ENCODE assay signal across 11 mouse cellular contexts in genomic region chr7:141121051-141121531, GRCm38 (mm10). TPM values are rescaled to one million over a fixed set of nuclear protein-coding genes. Genes with fewer than 3 reads are reported as not detected.
DNase-seq lines count a peak whose midpoint lies in the region; ATAC-seq and TF ChIP-seq lines count a peak whose summit lies in the region.
"Had no signal": no experiment of that assay in that cellular context is flagged by ENCODE, and none has a peak within 500 bp of the region (broad histone marks: within the 10 kb centered on the region; RNA-seq: fewer than 3 reads in every experiment).

No protein-coding gene starts in this region.

- TF ChIP-seq CTCF in forebrain, postnatal 0 days (IDR thresholded peaks at IDR 0.05; ENCODE audit: low read depth) = no peak
- TF ChIP-seq CTCF in cerebellum, adult 2 months (IDR thresholded peaks at IDR 0.05; ENCODE audit: borderline replicate concordance, insufficient read depth, low read depth, low read length) = no peak

- no peak for ATAC-seq in kidney, embryonic 14.5 days (ENCODE audit: low FRiP score, low TSS enrichment)
- ATAC-seq in intestine, embryonic 16.5 days = peak; percentile 65
- ATAC-seq in megakaryocyte progenitor cell, adult 5-6 weeks (replicated peaks; ENCODE audit: poor library complexity) = 0 out of 2 replicates have a peak, but pooled peaks have one; percentile 1
- no peak for ATAC-seq in forebrain, postnatal 0 days
- no peak for ATAC-seq in midbrain, embryonic 16.5 days

- TF ChIP-seq POLR2A in cerebellum, adult 2 months (IDR thresholded peaks at IDR 0.05; ENCODE audit: borderline replicate concordance, insufficient read depth, low read length) = no peak

- no peak overlapping the region for H3K4me2 ChIP-seq in kidney, embryonic 14.5 days (replicated peaks; ENCODE audit: low read depth, low read length)
- no peak overlapping the region for H3K4me2 ChIP-seq in intestine, embryonic 16.5 days (ENCODE audit: low read depth, low read length)
- no peak overlapping the region for H3K4me2 ChIP-seq in forebrain, postnatal 0 days (ENCODE audit: low read depth)
- no peak overlapping the region for H3K4me2 ChIP-seq in midbrain, embryonic 16.5 days (ENCODE audit: low read length)

- H3K4me1 ChIP-seq in kidney, embryonic 14.5 days (ENCODE audit: control insufficient read depth, insufficient read depth, low read length) = 0 out of 2 replicates have a peak, but pooled peaks cover 3% of the 10 kb centered on the region
- H3K4me1 ChIP-seq in intestine, embryonic 16.5 days (ENCODE audit: control insufficient read depth, insufficient read depth, low read length) = peaks cover 9% of the 10 kb centered on the region
- H3K4me1 ChIP-seq in forebrain, postnatal 0 days (ENCODE audit: insufficient read depth) = no peaks in the 10 kb centered on the region
- H3K4me1 ChIP-seq in midbrain, embryonic 16.5 days (ENCODE audit: control insufficient read depth, insufficient read depth, low read length) = no peaks in the 10 kb centered on the region
- H3K4me1 ChIP-seq in cerebellum, adult 2 months (ENCODE audit: control insufficient read depth, insufficient read depth, low read length) = no peaks in the 10 kb centered on the region

- no peaks in the 10 kb centered on the region for H3K9me3 ChIP-seq in kidney, embryonic 14.5 days (ENCODE audit: control insufficient read depth, low read length)
- H3K9me3 ChIP-seq in intestine, embryonic 16.5 days (ENCODE audit: control insufficient read depth, low read length) = no peaks in the 10 kb centered on the region
- no peaks in the 10 kb centered on the region for H3K9me3 ChIP-seq in forebrain, postnatal 0 days (ENCODE audit: low read length)
- no peaks in the 10 kb centered on the region for H3K9me3 ChIP-seq in midbrain, embryonic 16.5 days (replicated peaks; ENCODE audit: control insufficient read depth, low read length, poor library complexity, severe bottlenecking)

- H3K36me3 ChIP-seq in kidney, embryonic 14.5 days (ENCODE audit: control insufficient read depth, insufficient read depth, low read length) = no peaks in the 10 kb centered on the region
- H3K36me3 ChIP-seq in intestine, embryonic 16.5 days (ENCODE audit: control insufficient read depth, insufficient read depth, low read length) = no peaks in the 10 kb centered on the region
- no peaks in the 10 kb centered on the region for H3K36me3 ChIP-seq in forebrain, postnatal 0 days (ENCODE audit: insufficient read depth)
- no peaks in the 10 kb centered on the region for H3K36me3 ChIP-seq in midbrain, embryonic 16.5 days (ENCODE audit: control insufficient read depth, insufficient read depth, low read length)

- peak; percentile 96 for DNase-seq in kidney, adult 11 months
- peak; percentile 95 for DNase-seq in large intestine, adult 2 months (ENCODE audit: low read depth, low spot score)
- DNase-seq in forebrain, postnatal 0 days = no peak
- DNase-seq in cerebellum, adult 2 months = no peak
- DNase-seq: cerebellum, adult 18-20 months; right cerebral cortex, adult 18-20 months had no signal

- no peak overlapping the region for H3K9ac ChIP-seq in kidney, embryonic 14.5 days (ENCODE audit: low read depth, low read length)
- no peak overlapping the region for H3K9ac ChIP-seq in intestine, embryonic 16.5 days (ENCODE audit: low read depth, low read length)
- H3K9ac ChIP-seq in forebrain, postnatal 0 days = no peak overlapping the region
- no peak overlapping the region for H3K9ac ChIP-seq in midbrain, embryonic 16.5 days (ENCODE audit: low read depth, low read length)

- 82% methylated on average over 5 of the region's 5 CpGs for WGBS in kidney, embryonic 14.5 days
- WGBS in intestine, embryonic 16.5 days = 59% methylated on average over 5 of the region's 5 CpGs
- WGBS in large intestine, adult 2 months = 32% methylated on average over 5 of the region's 5 CpGs
- WGBS in forebrain, postnatal 0 days = 77% methylated on average over 5 of the region's 5 CpGs
- WGBS in midbrain, embryonic 16.5 days = 82% methylated on average over 5 of the region's 5 CpGs
- 59% methylated on average over 5 of the region's 5 CpGs for WGBS in cerebellum, adult 2 months

- H3K27me3 ChIP-seq in kidney, embryonic 14.5 days (ENCODE audit: control insufficient read depth, insufficient read depth, low read length) = no peaks in the 10 kb centered on the region
- no peaks in the 10 kb centered on the region for H3K27me3 ChIP-seq in intestine, embryonic 16.5 days (replicated peaks; ENCODE audit: control insufficient read depth, insufficient read depth, low read length)
- H3K27me3 ChIP-seq in forebrain, postnatal 0 days (ENCODE audit: insufficient read depth, low read length) = no peaks in the 10 kb centered on the region
- no peaks in the 10 kb centered on the region for H3K27me3 ChIP-seq in midbrain, embryonic 16.5 days (ENCODE audit: control insufficient read depth, insufficient read depth, low read depth, low read length)
- no peaks in the 10 kb centered on the region for H3K27me3 ChIP-seq in cerebellum, adult 2 months (ENCODE audit: control insufficient read depth, insufficient read depth, low read length)

- H3K27ac ChIP-seq in kidney, embryonic 14.5 days (ENCODE audit: low read depth, low read length) = no peak overlapping the region
- H3K27ac ChIP-seq in intestine, embryonic 16.5 days (ENCODE audit: low read length) = peak overlapping the region; percentile 88
- H3K27ac ChIP-seq in forebrain, postnatal 0 days (ENCODE audit: low read depth, low read length) = no peak overlapping the region
- H3K27ac ChIP-seq in midbrain, embryonic 16.5 days (ENCODE audit: low read length) = no peak overlapping the region
- no peak overlapping the region for H3K27ac ChIP-seq in cerebellum, adult 2 months (ENCODE audit: insufficient read depth, low read length)

- H3K4me3 ChIP-seq in kidney, embryonic 14.5 days (ENCODE audit: low read length) = no peak overlapping the region
- H3K4me3 ChIP-seq in intestine, embryonic 16.5 days (ENCODE audit: low read length) = no peak overlapping the region
- H3K4me3 ChIP-seq in forebrain, postnatal 0 days (ENCODE audit: low read depth, low read length) = no peak overlapping the region
- no peak overlapping the region for H3K4me3 ChIP-seq in midbrain, embryonic 16.5 days (ENCODE audit: low read depth, low read length)
- H3K4me3 ChIP-seq in cerebellum, adult 2 months (replicated peaks; ENCODE audit: insufficient read depth, low read depth, low read length) = no peak overlapping the region

RNA-seq across cellular contexts. Expression of gene Ptdss2, which starts 1.1 kb away (rescaled TPM):
- polyA plus RNA-seq in kidney, embryonic 14.5 days (2014; fragmentation: Nextera tagmentation; extraction: Ambion mirVana) = 58.4 and 63.1 TPM in 2 replicates
- 59.0 and 60.3 TPM in 2 replicates for polyA plus RNA-seq in intestine, embryonic 16.5 days (2015; fragmentation: Nextera tagmentation; extraction: Ambion mirVana)
- polyA plus RNA-seq in large intestine, adult 2 months (2012; rRNA removed) = 23.6 and 28.1 TPM in 2 replicates
- total RNA-seq in megakaryocyte progenitor cell, adult 5-6 weeks (2015) = 5.8 and 9.2 TPM in 2 replicates
- total RNA-seq in megakaryocyte progenitor cell, adult 5-6 weeks (2017) = 5.7 and 5.8 TPM in 2 replicates
- 24.5 and 24.9 TPM in 2 replicates for total RNA-seq in forebrain, postnatal 0 days (2014; rRNA removed)
- polyA plus RNA-seq in forebrain, postnatal 0 days (2015; fragmentation: Nextera tagmentation; extraction: Ambion mirVana) = 70.5 and 78.3 TPM in 2 replicates
- polyA plus RNA-seq in midbrain, embryonic 16.5 days (2015; fragmentation: Nextera tagmentation; extraction: Ambion mirVana) = 81.6 and 82.6 TPM in 2 replicates
- polyA plus RNA-seq in cerebellum, adult 2 months (2012; rRNA removed) = 62.4 and 64.2 TPM in 2 replicates

RNA-seq across cellular contexts. Expression of gene Ano9, which starts 3.5 kb away (rescaled TPM):
- 3.0 and 4.4 TPM in 2 replicates for polyA plus RNA-seq in kidney, embryonic 14.5 days (2014; fragmentation: Nextera tagmentation; extraction: Ambion mirVana)
- 43.6 and 50.1 TPM in 2 replicates for polyA plus RNA-seq in intestine, embryonic 16.5 days (2015; fragmentation: Nextera tagmentation; extraction: Ambion mirVana)
- 143 and 205 TPM in 2 replicates for polyA plus RNA-seq in large intestine, adult 2 months (2012; rRNA removed)
- not detected in 2 replicates for total RNA-seq in megakaryocyte progenitor cell, adult 5-6 weeks (2015)
- total RNA-seq in megakaryocyte progenitor cell, adult 5-6 weeks (2017) = not detected in 2 replicates
- 0.08 and 0.43 TPM in 2 replicates for total RNA-seq in forebrain, postnatal 0 days (2014; rRNA removed)
- 0.05 and 0.20 TPM in 2 replicates for polyA plus RNA-seq in forebrain, postnatal 0 days (2015; fragmentation: Nextera tagmentation; extraction: Ambion mirVana)
- 0.28 and 0.42 TPM in 2 replicates for polyA plus RNA-seq in midbrain, embryonic 16.5 days (2015; fragmentation: Nextera tagmentation; extraction: Ambion mirVana)
- 0.08 TPM in 1 of 2 replicates, not detected in the other for polyA plus RNA-seq in cerebellum, adult 2 months (2012; rRNA removed)
- total RNA-seq: left cerebral cortex, postnatal 36 days had no signal

RNA-seq across cellular contexts. Expression of gene Sigirr, which starts 20.7 kb away (rescaled TPM):
- polyA plus RNA-seq in kidney, embryonic 14.5 days (2014; fragmentation: Nextera tagmentation; extraction: Ambion mirVana) = 9.5 and 11.7 TPM in 2 replicates
- polyA plus RNA-seq in intestine, embryonic 16.5 days (2015; fragmentation: Nextera tagmentation; extraction: Ambion mirVana) = 29.4 and 32.8 TPM in 2 replicates
- polyA plus RNA-seq in large intestine, adult 2 months (2012; rRNA removed) = 41.3 and 41.8 TPM in 2 replicates
- 12.3 and 12.6 TPM in 2 replicates for total RNA-seq in megakaryocyte progenitor cell, adult 5-6 weeks (2015)
- total RNA-seq in megakaryocyte progenitor cell, adult 5-6 weeks (2017) = 5.8 and 14.0 TPM in 2 replicates
- total RNA-seq in forebrain, postnatal 0 days (2014; rRNA removed) = 2.9 TPM in 2 replicates
- 2.4 and 2.7 TPM in 2 replicates for polyA plus RNA-seq in forebrain, postnatal 0 days (2015; fragmentation: Nextera tagmentation; extraction: Ambion mirVana)
- polyA plus RNA-seq in midbrain, embryonic 16.5 days (2015; fragmentation: Nextera tagmentation; extraction: Ambion mirVana) = 1.7 and 2.0 TPM in 2 replicates
- polyA plus RNA-seq in cerebellum, adult 2 months (2012; rRNA removed) = 2.8 and 4.1 TPM in 2 replicates

RNA-seq across cellular contexts. Expression of gene Pkp3, which starts 43.1 kb away (rescaled TPM):
- 4.0 and 4.3 TPM in 2 replicates for polyA plus RNA-seq in kidney, embryonic 14.5 days (2014; fragmentation: Nextera tagmentation; extraction: Ambion mirVana)
- polyA plus RNA-seq in intestine, embryonic 16.5 days (2015; fragmentation: Nextera tagmentation; extraction: Ambion mirVana) = 31.3 and 32.4 TPM in 2 replicates
- polyA plus RNA-seq in large intestine, adult 2 months (2012; rRNA removed) = 101 and 143 TPM in 2 replicates
- total RNA-seq in megakaryocyte progenitor cell, adult 5-6 weeks (2015) = 1.0 and 2.2 TPM in 2 replicates
- total RNA-seq in megakaryocyte progenitor cell, adult 5-6 weeks (2017) = 0.10 and 1.1 TPM in 2 replicates
- not detected in 2 replicates for total RNA-seq in forebrain, postnatal 0 days (2014; rRNA removed)
- polyA plus RNA-seq in forebrain, postnatal 0 days (2015; fragmentation: Nextera tagmentation; extraction: Ambion mirVana) = 0.08 TPM in 1 of 2 replicates, not detected in the other
- 0.06 TPM in 1 of 2 replicates, not detected in the other for polyA plus RNA-seq in midbrain, embryonic 16.5 days (2015; fragmentation: Nextera tagmentation; extraction: Ambion mirVana)
- polyA plus RNA-seq in cerebellum, adult 2 months (2012; rRNA removed) = 9.6 and 11.2 TPM in 2 replicates
- total RNA-seq: left cerebral cortex, postnatal 36 days had no signal

RNA-seq across cellular contexts. Expression of gene Rnh1, which starts 51.6 kb away (rescaled TPM):
- polyA plus RNA-seq in kidney, embryonic 14.5 days (2014; fragmentation: Nextera tagmentation; extraction: Ambion mirVana) = 116 and 122 TPM in 2 replicates
- polyA plus RNA-seq in intestine, embryonic 16.5 days (2015; fragmentation: Nextera tagmentation; extraction: Ambion mirVana) = 159 and 160 TPM in 2 replicates
- polyA plus RNA-seq in large intestine, adult 2 months (2012; rRNA removed) = 146 and 149 TPM in 2 replicates
- total RNA-seq in megakaryocyte progenitor cell, adult 5-6 weeks (2015) = 36.0 and 41.3 TPM in 2 replicates
- 43.4 and 57.6 TPM in 2 replicates for total RNA-seq in megakaryocyte progenitor cell, adult 5-6 weeks (2017)
- 41.6 and 41.9 TPM in 2 replicates for total RNA-seq in forebrain, postnatal 0 days (2014; rRNA removed)
- polyA plus RNA-seq in forebrain, postnatal 0 days (2015; fragmentation: Nextera tagmentation; extraction: Ambion mirVana) = 43.1 and 45.4 TPM in 2 replicates
- 35.3 and 37.8 TPM in 2 replicates for polyA plus RNA-seq in midbrain, embryonic 16.5 days (2015; fragmentation: Nextera tagmentation; extraction: Ambion mirVana)
- 66.9 and 67.4 TPM in 2 replicates for polyA plus RNA-seq in cerebellum, adult 2 months (2012; rRNA removed)

Comparison
In these comparisons a context has a peak if more than half of its experiments do, and no peak if none do; other contexts are left out.
1. DNase-seq: peak in kidney, adult 11 months (single experiment) and large intestine, adult 2 months (single experiment); none in forebrain, postnatal 0 days (single experiment) and cerebellum, adult 2 months (0 of 2).
2. ATAC-seq: peak in intestine, embryonic 16.5 days (single experiment) and megakaryocyte progenitor cell, adult 5-6 weeks (single experiment); none in kidney, embryonic 14.5 days (single experiment), forebrain, postnatal 0 days (single experiment) and midbrain, embryonic 16.5 days (single experiment).